Mouse (Mus musculus) left cerebral cortex, postnatal 14 days (tissue): ENCODE measurements around the gene Szrd1. TPM values are rescaled to one million over a fixed set of nuclear protein-coding genes. Genes with fewer than 3 reads are reported as not detected.

ENCODE experiments used
- DNase-seq, 2 experiments: peaks; one replicate each; pipeline ENCODE4 v3.0.0; 2021 to 2022; ENCODE audit warnings: low spot score in 2 of 2, mixed read lengths in 1 of 2
- intact Hi-C: fragments of 180-260 bp; cut with DNase I; formaldehyde crosslinking; loops from one replicate; pipeline ENCODE4 v1.15.1; 2025
- total RNA-seq, 2 experiments: library from RNA; stranded (reverse); gene quantifications; 2 replicates each; pipeline ENCODE4 v1.2.3; 2021

Szrd1 gene
- total RNA-seq, 2 experiments from 2014 or later: 43.8 to 48.6 TPM

DNA sequence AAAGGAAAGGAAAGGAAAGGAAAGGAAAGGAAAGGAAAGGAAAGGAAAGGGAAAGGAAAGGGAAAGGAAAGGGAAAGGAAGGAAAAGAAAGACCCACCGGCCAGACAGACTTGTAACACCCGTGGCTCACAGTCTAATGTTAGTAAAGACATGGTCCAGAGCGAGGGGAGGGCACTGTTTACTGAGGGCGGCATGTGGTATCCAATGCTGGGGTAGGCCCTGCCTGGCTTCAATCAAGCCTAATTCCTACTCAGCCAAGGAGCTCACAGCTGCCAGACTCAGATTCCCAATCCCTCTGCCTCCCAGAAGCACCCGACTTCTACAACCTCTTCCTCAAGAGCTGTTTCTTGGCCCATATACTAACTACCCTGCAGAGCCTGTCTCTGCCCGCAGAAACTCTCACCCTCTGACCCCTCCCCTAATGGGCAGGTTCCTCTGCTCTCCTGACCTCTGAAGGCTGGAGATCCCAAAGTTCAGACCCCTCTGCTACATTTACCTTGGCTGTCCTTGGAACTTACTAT, 10.3 kb downstream of the Szrd1 start:
- intact Hi-C loops: loop anchor here (5.0 kb wide), 1 partner anchor 1482 kb away; no protein-coding TSS in a partner anchor
- no peak for DNase-seq

DNA sequence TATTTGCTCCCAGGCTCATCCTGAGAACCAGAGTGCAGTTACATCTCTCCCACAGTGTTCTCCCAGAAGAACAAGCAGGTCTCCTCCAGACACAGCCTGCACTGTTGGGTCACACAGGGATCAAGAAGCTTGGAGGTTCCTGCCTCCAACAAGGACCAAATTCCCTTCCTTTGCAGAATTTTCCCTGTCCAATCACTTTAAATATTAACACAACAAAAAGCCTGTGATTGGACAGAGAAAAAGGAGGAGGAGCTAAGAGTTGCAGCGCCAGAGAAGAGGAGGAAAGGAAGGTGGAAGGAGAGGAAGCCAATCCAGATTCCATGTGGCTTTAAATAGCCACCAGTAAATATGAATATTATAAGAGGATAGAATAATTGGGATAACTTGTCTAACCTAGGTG, 16.5 kb downstream of the Szrd1 start:
- no peak for DNase-seq
- intact Hi-C loops: no loop called here

DNA sequence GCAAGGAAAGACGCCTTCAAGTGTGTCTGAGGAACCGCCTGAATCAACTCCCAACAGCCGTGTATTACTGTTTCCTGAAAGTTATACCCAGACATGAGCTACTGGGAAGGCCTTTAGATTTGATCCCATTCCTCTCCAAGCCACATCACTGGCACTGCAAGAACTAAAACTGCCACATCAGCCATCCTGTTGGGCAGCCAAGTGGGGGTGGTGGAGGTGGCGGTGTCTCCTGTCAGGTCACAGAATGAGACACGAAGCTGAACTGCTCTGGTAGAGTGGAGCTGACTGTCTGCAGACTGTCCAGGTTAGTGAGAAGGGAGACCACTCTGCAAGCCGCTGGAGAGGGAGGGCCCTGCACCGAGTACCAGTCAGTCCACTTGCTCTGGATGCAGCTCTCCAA, 16.9 kb downstream of the Szrd1 start:
- intact Hi-C loops: no loop called here
- no peak for DNase-seq

DNA sequence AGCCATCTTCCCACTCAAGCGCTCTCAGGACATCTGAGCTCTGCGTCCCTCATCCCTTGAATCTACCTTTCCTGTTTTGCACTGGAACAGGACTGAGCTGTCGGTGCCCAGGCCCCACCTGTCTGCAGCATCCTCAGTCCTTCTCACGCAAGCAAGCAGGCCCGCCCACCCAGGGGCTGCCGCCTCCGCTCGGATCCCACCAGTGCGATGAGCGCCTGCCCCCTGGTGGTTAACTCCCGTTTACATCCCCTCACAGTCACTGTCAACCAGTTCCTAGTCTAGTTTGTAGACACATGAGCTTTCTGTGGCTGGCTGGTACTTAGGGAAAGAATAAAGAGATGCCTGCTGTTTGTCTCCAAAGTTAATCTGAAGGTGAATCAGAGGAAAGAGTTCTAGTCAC, 18.9 kb downstream of the Szrd1 start:
- DNase-seq: peak; percentile 67 to 76
- intact Hi-C loops: no loop called here

DNA sequence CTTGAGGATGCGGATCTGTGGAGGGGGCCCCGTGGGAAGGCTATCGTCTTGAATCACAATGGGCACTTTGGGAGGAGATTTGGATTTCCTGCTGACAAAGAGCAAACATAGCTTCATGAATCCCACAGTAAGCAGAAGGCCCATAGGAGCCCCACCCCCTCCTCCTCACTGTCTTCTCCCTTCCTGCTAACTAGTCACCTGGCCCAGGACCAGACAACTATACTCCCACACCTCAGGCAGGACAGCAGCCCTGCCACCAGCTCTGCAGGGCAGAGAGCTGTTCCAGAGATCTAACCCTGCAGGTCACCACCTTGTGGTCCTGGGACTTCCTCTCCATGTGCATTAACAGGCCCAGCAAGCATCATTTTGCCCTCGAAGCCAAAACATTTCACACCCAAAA, 20.9 kb downstream of the Szrd1 start:
- no peak for DNase-seq
- intact Hi-C loops: loop anchor here (5.0 kb wide), 1 partner anchor 41 kb away; the partner anchor contains the start of gene Necap2

DNA sequence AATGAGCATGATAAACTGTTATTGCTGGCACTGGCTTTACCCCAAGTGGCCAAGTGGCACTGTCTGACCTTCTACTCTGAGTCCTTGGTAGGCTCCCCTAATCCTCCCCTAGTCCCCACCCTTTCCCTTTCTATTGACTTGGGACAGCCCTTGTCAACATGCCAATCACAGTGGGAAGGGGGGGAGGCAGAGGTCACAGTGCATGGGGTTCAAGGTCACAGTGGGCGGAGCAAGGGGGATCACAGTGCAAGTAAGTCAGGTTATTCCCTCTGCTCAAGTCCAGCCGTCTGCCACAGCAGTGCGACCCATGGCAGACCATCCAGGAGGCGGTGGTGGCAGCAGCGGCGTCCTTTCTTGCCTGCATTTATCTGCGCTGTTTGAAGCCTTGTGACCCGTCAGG, 24.2 kb downstream of the Szrd1 start:
- no peak for DNase-seq
- intact Hi-C loops: loop anchor here (5.0 kb wide), 1 partner anchor 38 kb away; the partner anchor contains the start of gene Necap2

DNA sequence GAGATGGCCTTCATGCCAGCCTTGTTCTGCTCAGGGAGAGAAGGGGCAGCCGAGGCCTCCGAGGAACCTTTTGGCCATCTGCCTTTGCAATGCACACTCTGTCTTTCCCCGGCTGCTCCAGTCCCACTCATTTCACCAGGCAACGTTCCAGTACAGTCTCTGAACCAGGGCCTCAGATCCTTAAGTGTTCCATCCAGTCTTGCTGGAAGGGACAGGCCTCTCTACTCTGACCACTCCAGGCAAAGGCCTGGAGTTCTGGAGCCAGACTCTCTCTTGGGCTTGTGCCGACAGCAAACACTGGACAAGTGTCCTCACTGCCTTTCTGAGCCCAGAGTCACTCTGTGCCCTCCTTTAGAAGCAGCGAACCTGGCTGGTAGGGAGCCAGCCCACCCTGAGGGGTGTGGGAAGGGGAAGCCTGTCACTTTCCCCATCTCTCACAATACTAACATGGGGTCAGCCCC, 25.0 kb downstream of the Szrd1 start:
- intact Hi-C loops: no loop called here
- peak; percentile 62 to 81 for DNase-seq

DNA sequence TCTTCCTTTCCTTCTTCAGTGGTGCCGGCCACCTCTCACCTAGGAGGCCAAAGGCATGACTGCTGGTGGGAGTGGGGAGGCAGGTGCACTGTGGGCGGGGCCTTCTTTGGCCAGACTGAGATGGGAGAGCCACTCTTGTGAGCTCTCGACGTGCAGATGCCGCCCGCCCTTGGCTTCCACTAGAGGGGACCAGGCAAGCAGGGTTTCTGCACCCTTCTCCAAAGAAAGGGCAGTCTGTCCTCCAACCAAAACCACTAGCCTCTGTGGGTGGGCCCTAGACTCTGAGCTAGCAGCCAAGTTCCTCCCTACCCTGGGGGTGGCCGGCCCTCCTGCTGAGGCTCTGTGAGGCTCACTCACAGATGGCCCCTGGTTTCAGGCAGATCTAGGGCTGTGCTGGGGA, 25.7 kb downstream of the Szrd1 start:
- peak in 1 of 2 experiments; percentile 28 for DNase-seq

DNA sequence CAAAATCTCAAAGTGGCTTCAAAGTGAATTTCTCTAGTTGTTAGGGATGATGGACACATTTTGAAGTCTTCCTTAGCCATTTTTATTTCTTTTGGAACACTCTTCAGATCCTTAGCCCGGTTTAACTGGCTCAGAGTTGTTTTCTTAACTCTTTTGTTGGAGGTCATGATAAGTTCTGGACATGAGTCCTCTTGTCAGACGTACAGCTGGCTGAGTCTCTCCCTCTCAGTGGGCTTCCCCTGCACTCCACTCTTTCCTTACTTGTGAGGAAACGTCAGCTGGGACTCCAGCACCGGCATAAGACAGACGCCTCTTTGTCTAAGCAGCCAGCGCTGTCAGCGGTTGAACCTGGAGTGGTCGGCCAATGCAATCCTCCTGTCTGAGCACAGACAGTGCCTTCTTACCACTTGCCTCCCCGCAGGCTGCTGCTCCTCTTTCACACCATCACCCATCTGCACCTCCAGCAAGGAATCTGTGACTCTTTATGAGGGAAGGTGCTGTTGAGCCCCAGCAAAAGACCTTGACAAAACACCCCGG, 31.3 kb downstream of the Szrd1 start:
- no peak for DNase-seq
- intact Hi-C loops: no loop called here

More for the DNA sequence above, 25.7 kb downstream of the Szrd1 start:
- intact Hi-C loops: no loop called here

DNA sequence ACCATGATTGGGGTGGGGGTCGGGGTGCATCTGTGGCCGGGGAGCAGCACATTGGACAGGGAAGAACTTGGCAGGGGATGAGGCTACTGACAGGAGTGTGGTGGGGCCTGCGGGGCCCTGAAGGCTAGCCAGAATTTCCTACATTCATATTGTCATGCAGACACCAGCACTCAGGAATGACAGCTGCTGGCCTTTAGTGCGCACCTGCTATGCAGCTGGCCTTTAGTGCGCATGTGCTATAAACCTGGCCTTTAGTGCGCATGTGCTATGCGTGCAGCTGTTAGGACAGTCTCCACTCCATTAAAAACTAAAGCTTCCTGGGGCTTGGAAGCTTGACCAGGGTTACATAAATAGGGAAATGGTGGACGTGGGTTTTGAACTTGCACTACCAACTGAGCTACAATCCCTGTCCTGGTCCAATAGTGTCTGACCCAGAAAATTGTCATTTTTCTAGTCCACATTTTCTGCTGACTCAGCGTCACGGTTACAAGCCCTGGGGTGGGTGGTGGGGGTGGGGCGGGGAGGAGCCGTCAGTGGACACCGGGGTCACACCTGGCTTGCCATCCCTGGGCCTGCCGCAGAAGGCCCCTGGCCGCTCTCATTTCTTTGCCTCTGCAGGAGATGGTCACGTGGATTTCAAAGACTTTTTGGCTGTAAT, 32.9 kb downstream of the Szrd1 start:
- no peak for DNase-seq
- intact Hi-C loops: no loop called here

DNA sequence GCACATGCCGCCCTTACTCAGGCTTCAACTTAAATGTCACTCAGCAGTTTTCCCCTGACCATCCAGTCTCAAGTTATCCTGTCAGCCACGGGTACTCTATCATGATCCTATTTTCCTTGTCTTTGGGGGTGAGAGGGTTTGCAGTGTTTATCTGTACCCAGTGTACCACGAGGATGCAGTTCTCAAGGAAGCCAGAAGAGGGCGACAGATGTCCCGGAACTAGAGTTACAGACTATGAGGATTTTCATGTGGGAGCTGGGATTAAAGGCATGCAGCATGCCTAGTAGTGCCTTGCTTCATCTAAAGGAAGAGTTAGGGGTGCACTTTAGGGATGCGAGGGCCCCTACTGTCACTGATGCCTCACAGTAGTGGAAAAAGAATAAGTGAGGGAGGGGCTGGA, 37.7 kb downstream of the Szrd1 start:
- intact Hi-C loops: no loop called here

DNA sequence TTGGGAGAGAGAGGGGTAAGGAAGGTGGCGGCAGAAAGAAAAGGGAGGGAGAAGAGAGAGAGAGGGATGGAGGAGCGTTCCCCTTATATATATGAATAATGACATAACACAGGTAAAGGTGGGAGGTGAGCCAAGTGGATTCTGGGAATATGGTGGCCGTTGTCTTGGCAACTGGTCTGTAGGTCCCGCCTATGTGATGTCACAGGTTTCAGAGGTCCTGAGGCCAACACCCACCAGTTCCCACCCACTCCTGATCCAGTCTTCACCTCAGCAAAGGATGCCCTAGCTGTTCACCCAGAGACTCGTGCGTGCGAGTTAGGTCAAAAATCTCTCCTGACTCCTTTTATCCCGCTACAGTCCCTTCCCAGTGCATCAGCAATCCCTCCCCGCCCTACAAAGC, 38.3 kb downstream of the Szrd1 start:
- DNase-seq: no peak
- intact Hi-C loops: no loop called here

More for the DNA sequence above, 37.7 kb downstream of the Szrd1 start:
- peak in 1 of 2 experiments; percentile 55 for DNase-seq

DNA sequence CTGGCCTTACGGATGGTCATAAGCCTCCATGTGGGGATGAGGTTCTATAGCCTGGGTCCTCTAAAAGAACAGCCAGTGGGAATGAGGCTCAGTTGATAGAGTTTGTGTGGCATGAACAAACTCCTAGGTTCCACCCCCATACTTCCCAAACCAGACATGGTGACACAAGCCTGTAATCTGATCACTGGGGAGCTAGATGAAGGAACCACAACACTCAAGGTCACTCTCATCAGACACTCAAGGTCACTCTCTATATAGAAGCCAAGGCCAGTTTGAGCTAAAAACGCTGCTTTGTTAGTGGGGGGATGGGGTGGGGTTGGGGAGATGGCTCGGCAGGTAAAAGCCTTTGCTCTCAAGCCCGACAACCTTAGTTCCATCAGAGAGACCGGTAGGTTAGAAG, 39.6 kb downstream of the Szrd1 start:
- no peak for DNase-seq
- intact Hi-C loops: no loop called here

DNA sequence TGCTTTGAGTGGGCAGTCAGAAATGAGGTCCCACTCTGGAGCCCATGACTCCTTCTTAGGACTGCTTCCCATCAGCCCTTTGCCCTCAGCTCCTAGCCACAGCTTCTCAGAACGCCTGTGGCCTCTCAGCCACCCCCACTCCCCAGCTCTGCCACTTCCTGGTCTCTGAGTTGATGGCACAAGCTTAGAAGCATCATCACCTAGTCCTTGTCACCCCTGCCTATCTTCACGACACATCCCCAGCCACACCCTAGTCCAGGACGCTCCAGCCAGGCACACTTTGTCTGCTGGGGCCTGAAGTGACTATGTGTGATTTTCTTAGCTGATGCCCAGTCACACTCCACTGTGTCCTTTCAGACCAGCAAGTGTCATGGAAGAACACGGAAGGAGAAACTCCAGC, 40.6 kb downstream of the Szrd1 start:
- intact Hi-C loops: no loop called here
- no peak for DNase-seq

DNA sequence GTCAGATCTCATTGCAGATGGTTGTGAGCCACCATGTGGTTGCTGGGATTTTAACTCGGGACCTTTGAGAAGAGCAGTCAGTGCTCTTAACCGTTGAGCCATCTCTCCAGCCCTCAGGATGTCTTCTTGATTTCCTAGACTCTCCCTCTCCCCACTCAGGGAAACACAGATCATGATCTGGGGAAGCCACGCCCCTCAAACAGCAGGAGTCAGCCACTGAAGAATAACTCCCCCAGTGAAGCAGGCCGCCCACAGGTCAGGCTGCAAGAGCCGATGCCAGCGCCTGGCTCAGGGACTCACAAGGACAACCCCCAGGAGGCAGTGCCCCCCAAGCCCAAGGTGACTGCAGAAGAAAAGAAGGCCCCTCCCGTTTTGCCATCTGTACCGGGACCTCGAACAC, 42.9 kb downstream of the Szrd1 start:
- intact Hi-C loops: no loop called here
- no peak for DNase-seq

DNA sequence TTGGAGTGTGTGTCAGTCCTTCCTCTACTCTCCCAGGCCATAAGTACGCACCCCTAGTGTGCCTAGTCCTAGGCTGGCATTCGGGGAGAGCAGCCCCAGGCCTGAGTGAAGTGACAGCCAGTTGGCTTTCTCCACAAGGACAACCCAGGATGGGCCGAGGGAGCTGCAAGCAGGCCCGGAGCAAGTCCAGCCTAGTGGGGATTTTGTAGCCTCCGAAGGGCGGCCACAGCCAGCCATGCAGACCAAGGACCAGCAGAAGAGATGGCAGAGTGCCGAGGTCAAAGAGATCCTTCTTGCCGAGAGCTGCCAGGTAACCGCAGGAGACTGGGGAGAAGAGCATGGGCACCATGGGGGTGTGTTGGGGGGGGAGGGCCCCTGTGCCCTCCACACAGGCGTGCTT, 44.6 kb downstream of the Szrd1 start:
- DNase-seq: no peak
- intact Hi-C loops: no loop called here

DNA sequence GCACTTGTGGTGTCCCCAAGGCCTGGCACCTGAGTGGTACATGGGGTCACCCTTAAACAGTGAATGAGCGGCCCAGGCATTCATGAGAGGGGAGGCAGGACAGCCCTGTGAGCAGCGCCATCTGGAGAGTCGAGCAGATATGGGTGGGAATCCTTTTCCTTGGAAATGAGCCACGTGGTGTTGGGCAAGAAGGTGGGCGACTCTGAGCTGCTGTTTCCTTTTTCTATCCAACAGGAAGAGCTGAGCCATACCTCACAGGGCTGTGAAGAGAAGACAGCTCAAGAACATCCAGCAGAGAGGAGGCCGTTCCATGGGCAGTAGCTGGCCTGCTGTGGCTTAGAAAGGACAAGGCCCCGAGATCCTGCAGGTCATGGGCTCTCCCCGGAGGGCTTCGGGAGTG, 50.9 kb downstream of the Szrd1 start:
- DNase-seq: peak; percentile 51 to 72
- intact Hi-C loops: no loop called here

DNA sequence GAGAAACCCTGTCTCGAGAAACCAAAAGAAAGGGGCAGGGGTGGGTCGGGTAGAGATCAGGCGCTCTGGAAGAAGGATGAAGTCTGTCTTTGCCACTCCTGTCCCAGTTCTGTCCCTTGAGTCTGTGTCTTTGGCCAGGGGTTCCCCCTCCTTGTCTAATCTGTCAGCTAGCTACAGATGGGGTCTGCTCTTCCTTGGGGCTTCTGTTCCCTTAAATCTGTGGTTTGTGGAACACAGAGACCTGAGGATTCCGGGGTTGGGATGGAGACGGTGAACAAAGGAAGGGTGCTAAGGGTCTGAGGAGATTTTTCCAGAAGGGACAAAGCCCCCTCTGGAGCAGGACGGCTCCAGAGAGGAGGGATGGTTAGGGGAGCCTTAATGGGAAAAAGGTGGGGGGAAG, 51.5 kb downstream of the Szrd1 start, which contains the start of gene Spata21:
Gene Spata21, plus strand, starts transcription at position 301 of the 400 bp plus-strand sequence.
- intact Hi-C loops: no loop called here
- DNase-seq: no peak

DNA sequence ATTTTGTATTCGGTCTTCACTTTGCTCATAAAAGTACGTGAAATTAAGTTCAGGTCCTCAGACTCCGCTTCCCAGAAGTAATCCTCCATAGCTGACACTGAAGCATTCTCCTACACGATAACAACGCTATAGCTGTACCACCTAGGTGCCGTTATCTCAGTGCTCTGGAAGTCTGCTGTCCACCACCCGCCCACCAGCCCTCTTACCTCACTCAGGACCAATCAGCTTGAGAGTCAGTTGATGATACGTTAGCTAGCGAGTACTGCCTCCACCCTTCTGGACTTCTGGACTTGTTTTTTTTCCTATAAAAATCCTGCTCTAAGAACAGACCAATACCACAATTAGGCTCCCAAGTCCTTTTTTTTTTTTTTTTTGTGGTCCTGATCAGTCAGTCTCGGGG, 52.7 kb downstream of the Szrd1 start:
- intact Hi-C loops: no loop called here
- no peak for DNase-seq

DNA sequence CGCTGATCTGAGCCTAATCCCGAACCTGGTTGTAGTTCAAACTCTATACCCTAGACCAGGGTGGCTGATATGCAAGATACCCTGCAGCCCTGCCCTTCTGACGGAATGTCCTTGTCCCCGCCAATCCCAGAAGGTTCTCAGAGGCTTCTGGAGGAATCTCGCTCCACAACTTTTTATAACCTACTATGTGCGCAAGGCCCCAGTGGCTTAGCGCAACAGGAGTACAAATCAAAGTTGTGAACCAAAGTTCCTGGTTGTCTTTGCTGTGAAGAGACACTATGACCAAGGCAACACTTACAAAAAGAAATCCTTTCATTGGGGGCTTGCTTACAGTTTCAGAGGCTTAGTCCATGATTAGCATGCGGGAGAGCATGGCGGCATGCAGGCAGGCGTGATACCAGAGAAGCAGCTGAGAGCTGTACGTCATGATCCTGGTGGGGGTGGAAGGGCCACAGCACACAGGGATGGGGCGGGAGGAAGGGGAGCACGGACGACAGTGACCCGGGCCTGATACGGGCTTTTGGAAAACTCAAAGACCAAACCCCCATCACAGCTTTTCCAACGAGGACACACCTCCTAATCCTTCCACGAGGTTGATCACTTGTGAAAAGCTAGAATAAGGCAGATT, 61.0 kb downstream of the Szrd1 start:
- DNase-seq: no peak
- intact Hi-C loops: loop anchor here (5.0 kb wide), 1 partner anchor 39 kb away; no protein-coding TSS in a partner anchor
